Mouse (Mus musculus): ENCODE measurements around the gene Gm11096. TPM values are rescaled to one million over a fixed set of nuclear protein-coding genes. Genes with fewer than 3 reads are reported as not detected.

Gm11096 gene
- polyA plus RNA-seq (2015; fragmentation: Nextera tagmentation; extraction: Ambion mirVana): not detected in 2 replicates

- no peaks in the 10 kb centered on the region for H3K27me3 ChIP-seq
- no peak for ATAC-seq (ENCODE audit: insufficient number of reproducible peaks, insufficient read depth, low FRiP score, low TSS enrichment, low read depth)
- no peaks in the 10 kb centered on the region for H3K4me1 ChIP-seq
- H3K36me3 ChIP-seq: peaks cover 4% of the 10 kb centered on the region; the same call in 1 of the 2 replicates
- H3K27ac ChIP-seq: no peak within 1 kb of the TSS
- no peaks in the 10 kb centered on the region for H3K9me3 ChIP-seq
- H3K4me3 ChIP-seq: no peak within 1 kb of the TSS
- no peak within 1 kb of the TSS for H3K4me2 ChIP-seq
- no peak within 1 kb of the TSS for H3K9ac ChIP-seq
Observed at GRCm38 (mm10) chr17:81441463-81441862, at the start of gene Gm11096. Gene Gm11096, plus strand, starts transcription at chr17:81441763.

- Histone ChIP-seq H3K9ac (no peak overlapping the region), H3K4me3 (no peak overlapping the region), H3K27ac (no peak overlapping the region), H3K9me3 (no peaks in the 10 kb centered on the region), H3K36me3 (no peaks in the 10 kb centered on the region), H3K4me1 (no peaks in the 10 kb centered on the region; the same call in 1 of the 2 replicates), H3K27me3 (no peaks in the 10 kb centered on the region), H3K4me2 (no peak overlapping the region)
- WGBS: 50% methylated on average over 4 of the region's 4 CpGs
- ATAC-seq (ENCODE audit: insufficient number of reproducible peaks, insufficient read depth, low FRiP score, low TSS enrichment, low read depth): no peak
Observed at GRCm38 (mm10) chr17:81393040-81393439, 48.5 kb upstream of the Gm11096 start.

GRCm38 (mm10) chr17:81394124-81394523 is 47.4 kb upstream of the Gm11096 start:
- Histone ChIP-seq H3K9ac (no peak overlapping the region), H3K36me3 (no peaks in the 10 kb centered on the region), H3K9me3 (no peaks in the 10 kb centered on the region), H3K4me1 (no peaks in the 10 kb centered on the region; the same call in 1 of the 2 replicates), H3K27ac (no peak overlapping the region), H3K4me3 (no peak overlapping the region), H3K4me2 (no peak overlapping the region), H3K27me3 (no peaks in the 10 kb centered on the region)
- ATAC-seq (ENCODE audit: insufficient number of reproducible peaks, insufficient read depth, low FRiP score, low TSS enrichment, low read depth): no peak
- WGBS: 41% methylated on average over 2 of the region's 2 CpGs

- Histone ChIP-seq H3K36me3 (no peaks in the 10 kb centered on the region), H3K4me3 (no peak overlapping the region), H3K27me3 (no peaks in the 10 kb centered on the region), H3K9ac (no peak overlapping the region), H3K9me3 (no peaks in the 10 kb centered on the region), H3K4me1 (no peaks in the 10 kb centered on the region; the same call in 1 of the 2 replicates), H3K27ac (no peak overlapping the region), H3K4me2 (no peak overlapping the region)
- ATAC-seq (ENCODE audit: insufficient number of reproducible peaks, insufficient read depth, low FRiP score, low TSS enrichment, low read depth): no peak
- WGBS: 79% methylated on average over 1 of the region's 1 CpGs
Observed at GRCm38 (mm10) chr17:81397434-81397833, 44.1 kb upstream of the Gm11096 start.

- H3K9ac ChIP-seq: no peak overlapping the region
- H3K36me3 ChIP-seq: no peaks in the 10 kb centered on the region
- H3K4me3 ChIP-seq: no peak overlapping the region
- H3K4me2 ChIP-seq: no peak overlapping the region
- H3K4me1 ChIP-seq: no peaks in the 10 kb centered on the region
- ATAC-seq (ENCODE audit: insufficient number of reproducible peaks, insufficient read depth, low FRiP score, low TSS enrichment, low read depth): no peak
- 72% methylated on average over 5 of the region's 5 CpGs for WGBS
- no peaks in the 10 kb centered on the region for H3K27me3 ChIP-seq
- H3K9me3 ChIP-seq: no peaks in the 10 kb centered on the region
- no peak overlapping the region for H3K27ac ChIP-seq
Observed at GRCm38 (mm10) chr17:81400377-81400776, 41.2 kb upstream of the Gm11096 start.

GRCm38 (mm10) chr17:81402636-81403035 is 38.9 kb upstream of the Gm11096 start:
- H3K27ac ChIP-seq: no peak overlapping the region
- no peak overlapping the region for H3K4me2 ChIP-seq
- no peaks in the 10 kb centered on the region for H3K27me3 ChIP-seq
- WGBS: 68% methylated on average over 2 of the region's 2 CpGs
- no peak overlapping the region for H3K4me3 ChIP-seq
- H3K9me3 ChIP-seq: no peaks in the 10 kb centered on the region
- no peak for ATAC-seq (ENCODE audit: insufficient number of reproducible peaks, insufficient read depth, low FRiP score, low TSS enrichment, low read depth)
- H3K9ac ChIP-seq: no peak overlapping the region
- H3K4me1 ChIP-seq: no peaks in the 10 kb centered on the region
- peaks cover 2% of the 10 kb centered on the region for H3K36me3 ChIP-seq

- no peak overlapping the region for H3K9ac ChIP-seq
- H3K4me2 ChIP-seq: no peak overlapping the region
- H3K36me3 ChIP-seq: peaks cover 7% of the 10 kb centered on the region
- H3K27ac ChIP-seq: no peak overlapping the region
- H3K4me3 ChIP-seq: no peak overlapping the region
- H3K9me3 ChIP-seq: no peaks in the 10 kb centered on the region
- WGBS: 73% methylated on average over 4 of the region's 4 CpGs
- H3K4me1 ChIP-seq: no peaks in the 10 kb centered on the region
- ATAC-seq (ENCODE audit: insufficient number of reproducible peaks, insufficient read depth, low FRiP score, low TSS enrichment, low read depth): no peak
- no peaks in the 10 kb centered on the region for H3K27me3 ChIP-seq
Observed at GRCm38 (mm10) chr17:81403121-81403520, 38.4 kb upstream of the Gm11096 start.

- Histone ChIP-seq H3K4me2 (no peak overlapping the region), H3K9ac (no peak overlapping the region), H3K27ac (no peak overlapping the region), H3K4me3 (no peak overlapping the region), H3K4me1 (no peaks in the 10 kb centered on the region), H3K36me3 (peaks cover 8% of the 10 kb centered on the region), H3K27me3 (no peaks in the 10 kb centered on the region), H3K9me3 (no peaks in the 10 kb centered on the region)
- no peak for ATAC-seq (ENCODE audit: insufficient number of reproducible peaks, insufficient read depth, low FRiP score, low TSS enrichment, low read depth)
- 78% methylated on average over 4 of the region's 4 CpGs for WGBS
Observed at GRCm38 (mm10) chr17:81404225-81404624, 37.3 kb upstream of the Gm11096 start.

GRCm38 (mm10) chr17:81412736-81413135 is 28.8 kb upstream of the Gm11096 start:
- Histone ChIP-seq H3K27ac (no peak overlapping the region), H3K9ac (no peak overlapping the region), H3K27me3 (no peaks in the 10 kb centered on the region), H3K9me3 (no peaks in the 10 kb centered on the region), H3K4me2 (no peak overlapping the region), H3K4me3 (no peak overlapping the region), H3K4me1 (no peaks in the 10 kb centered on the region), H3K36me3 (peaks cover 5% of the 10 kb centered on the region)
- no peak for ATAC-seq (ENCODE audit: insufficient number of reproducible peaks, insufficient read depth, low FRiP score, low TSS enrichment, low read depth)
- 94% methylated on average over 4 of the region's 4 CpGs for WGBS

GRCm38 (mm10) chr17:81416361-81417114 is 25.0 kb upstream of the Gm11096 start:
- Histone ChIP-seq H3K36me3 (no peaks in the 10 kb centered on the region; the same call in 1 of the 2 replicates), H3K4me3 (no peak overlapping the region), H3K27me3 (no peaks in the 10 kb centered on the region), H3K9me3 (no peaks in the 10 kb centered on the region), H3K4me2 (no peak overlapping the region), H3K4me1 (no peaks in the 10 kb centered on the region), H3K27ac (no peak overlapping the region), H3K9ac (no peak overlapping the region)
- no peak for ATAC-seq (ENCODE audit: insufficient number of reproducible peaks, insufficient read depth, low FRiP score, low TSS enrichment, low read depth)
- 86% methylated on average over 6 of the region's 6 CpGs for WGBS

GRCm38 (mm10) chr17:81419802-81420459 is 21.6 kb upstream of the Gm11096 start:
- Histone ChIP-seq H3K4me2 (no peak overlapping the region), H3K27ac (no peak overlapping the region), H3K27me3 (no peaks in the 10 kb centered on the region), H3K9ac (no peak overlapping the region), H3K36me3 (no peaks in the 10 kb centered on the region), H3K4me1 (no peaks in the 10 kb centered on the region), H3K9me3 (no peaks in the 10 kb centered on the region), H3K4me3 (no peak overlapping the region)
- 74% methylated on average over 10 of the region's 10 CpGs for WGBS
- ATAC-seq (ENCODE audit: insufficient number of reproducible peaks, insufficient read depth, low FRiP score, low TSS enrichment, low read depth): no peak
